Mouse (Mus musculus): Measurements from ENCODE around the gene Gpr45.
"Not testable (repeated sequence)": the region's sequence is repeated elsewhere in the genome, so short reads cannot be mapped to it uniquely, and the experiment has no call there.

Gpr45 gene

GRCm38 (mm10) chr1:42952734-42953481, at the start of gene Gpr45:
Gene Gpr45, plus strand, starts transcription at chr1:42952872.
- no peak for DNase-seq (ENCODE audit: low spot score)

- no peak for DNase-seq (ENCODE audit: low spot score)
Observed at GRCm38 (mm10) chr1:42905148-42905547, 47.5 kb upstream of the Gpr45 start.

GRCm38 (mm10) chr1:42906696-42907095, 46.0 kb upstream of the Gpr45 start:
- DNase-seq (ENCODE audit: low spot score) = no peak

GRCm38 (mm10) chr1:42907153-42907552, 45.5 kb upstream of the Gpr45 start:
- no peak for DNase-seq (ENCODE audit: low spot score)

- DNase-seq (ENCODE audit: low spot score) = no peak
Observed at GRCm38 (mm10) chr1:42915062-42915461, 37.6 kb upstream of the Gpr45 start.

GRCm38 (mm10) chr1:42916719-42917118, 36.0 kb upstream of the Gpr45 start:
- no peak for DNase-seq (ENCODE audit: low spot score)

GRCm38 (mm10) chr1:42917908-42918307, 34.8 kb upstream of the Gpr45 start:
- DNase-seq (ENCODE audit: low spot score) = no peak

GRCm38 (mm10) chr1:42923924-42924323, 28.7 kb upstream of the Gpr45 start:
- DNase-seq (ENCODE audit: low spot score) = no peak

- no peak for DNase-seq (ENCODE audit: low spot score)
Observed at GRCm38 (mm10) chr1:42933613-42934012, 19.1 kb upstream of the Gpr45 start.

- DNase-seq (ENCODE audit: low spot score) = no peak
Observed at GRCm38 (mm10) chr1:42948486-42948885, 4.2 kb upstream of the Gpr45 start.

- no peak for DNase-seq (ENCODE audit: low spot score)
Observed at GRCm38 (mm10) chr1:42953482-42953822, 780 bp downstream of the Gpr45 start.

GRCm38 (mm10) chr1:42956828-42957227, 4.2 kb downstream of the Gpr45 start:
- DNase-seq (ENCODE audit: low spot score) = no peak

- no peak for DNase-seq (ENCODE audit: low spot score)
Observed at GRCm38 (mm10) chr1:42983082-42983771, 30.6 kb downstream of the Gpr45 start.

- DNase-seq (ENCODE audit: low spot score) = no peak
Observed at GRCm38 (mm10) chr1:42984119-42984518, 31.4 kb downstream of the Gpr45 start.

- DNase-seq (ENCODE audit: low spot score) = no peak
Observed at GRCm38 (mm10) chr1:42988996-42989395, 36.3 kb downstream of the Gpr45 start.

- DNase-seq (ENCODE audit: low spot score) = no peak
Observed at GRCm38 (mm10) chr1:43006051-43006514, 53.4 kb downstream of the Gpr45 start.

GRCm38 (mm10) chr1:43006524-43006923, 53.9 kb downstream of the Gpr45 start:
- no peak for DNase-seq (ENCODE audit: low spot score)

GRCm38 (mm10) chr1:43010461-43010860, 57.8 kb downstream of the Gpr45 start:
- DNase-seq (ENCODE audit: low spot score) = no peak

GRCm38 (mm10) chr1:43015153-43015685, 62.5 kb downstream of the Gpr45 start:
- not testable (repeated sequence) for DNase-seq (ENCODE audit: low spot score)

GRCm38 (mm10) chr1:43036014-43036413, 83.3 kb downstream of the Gpr45 start:
- no peak for DNase-seq (ENCODE audit: low spot score)

- no peak for DNase-seq (ENCODE audit: low spot score)
Observed at GRCm38 (mm10) chr1:43042271-43042670, 89.6 kb downstream of the Gpr45 start.

- DNase-seq (ENCODE audit: low spot score) = no peak
Observed at GRCm38 (mm10) chr1:43045204-43045982, 92.7 kb downstream of the Gpr45 start.
